Mouse (Mus musculus) fibroblast of lung, adult 2 months (primary cell): ENCODE measurements at regions not wholly inside any gene's neighbourhood (a gene's known extent, or its start where the extent isn't known, plus 50 kb on each side); places are given as distances from the start of the nearest gene placed in this dataset.

Experiments used
- DNase-seq: peaks from one replicate; pipeline ENCODE4 v3.0.0-alpha.2; 2011; ENCODE audit warnings: low read depth

- DNase-seq: no peak
Observed at GRCm38 (mm10) chr17:68223170-68223569, 50.4 kb upstream of the L3mbtl4 start.
